Mouse (Mus musculus) ZHBTc4 (cell line): Measurements from ENCODE around the gene Me1.

Source experiments
- DNase-seq: peaks from one replicate; pipeline ENCODE4 v3.0.0-alpha.2; 2011; ENCODE audit warnings: low read depth, low spot score

The Me1 gene

GRCm38 (mm10) chr9:86708921-86709320, 13.2 kb upstream of the Me1 start:
- no peak for DNase-seq

- DNase-seq, result no peak
Measured at GRCm38 (mm10) chr9:86707431-86707830, 11.7 kb upstream of the Me1 start.

- DNase-seq, result no peak
Measured at GRCm38 (mm10) chr9:86701844-86702243, 6.1 kb upstream of the Me1 start.

GRCm38 (mm10) chr9:86701264-86701663, 5.5 kb upstream of the Me1 start:
- no peak for DNase-seq

- DNase-seq, result peak; percentile 64
Measured at GRCm38 (mm10) chr9:86695199-86695817, 445 bp downstream of the Me1 start.

GRCm38 (mm10) chr9:86694644-86695043, 1.1 kb downstream of the Me1 start:
- DNase-seq, result no peak

- DNase-seq, result no peak
Measured at GRCm38 (mm10) chr9:86693935-86694334, 1.8 kb downstream of the Me1 start.

GRCm38 (mm10) chr9:86692676-86693075, 3.1 kb downstream of the Me1 start:
- DNase-seq, result peak; percentile 40

- no peak for DNase-seq
Measured at GRCm38 (mm10) chr9:86692251-86692650, 3.5 kb downstream of the Me1 start.

GRCm38 (mm10) chr9:86691101-86691500, 4.7 kb downstream of the Me1 start:
- no peak for DNase-seq

- DNase-seq, result no peak
Measured at GRCm38 (mm10) chr9:86683713-86684209, 12.0 kb downstream of the Me1 start.

GRCm38 (mm10) chr9:86682844-86683243, 12.9 kb downstream of the Me1 start:
- DNase-seq, result no peak

- no peak for DNase-seq
Measured at GRCm38 (mm10) chr9:86682278-86682677, 13.5 kb downstream of the Me1 start.

GRCm38 (mm10) chr9:86680431-86680830, 15.3 kb downstream of the Me1 start:
- DNase-seq, result no peak

- no peak for DNase-seq
Measured at GRCm38 (mm10) chr9:86679843-86680417, 15.8 kb downstream of the Me1 start.

GRCm38 (mm10) chr9:86676246-86676645, 19.5 kb downstream of the Me1 start:
- no peak for DNase-seq

GRCm38 (mm10) chr9:86675426-86675825, 20.3 kb downstream of the Me1 start:
- no peak for DNase-seq

- DNase-seq, result no peak
Measured at GRCm38 (mm10) chr9:86672907-86673472, 22.8 kb downstream of the Me1 start.

- DNase-seq, result no peak
Measured at GRCm38 (mm10) chr9:86668590-86669252, 27.0 kb downstream of the Me1 start.

- no peak for DNase-seq
Measured at GRCm38 (mm10) chr9:86667138-86667750, 28.5 kb downstream of the Me1 start.

- peak; percentile 85 for DNase-seq
Measured at GRCm38 (mm10) chr9:86661679-86662078, 34.1 kb downstream of the Me1 start.

GRCm38 (mm10) chr9:86661266-86661665, 34.5 kb downstream of the Me1 start:
- no peak for DNase-seq
